Mouse (Mus musculus) left cerebral cortex, postnatal 36 days (tissue): ENCODE results near the gene Usp7. TPM values are rescaled to one million over a fixed set of nuclear protein-coding genes. Genes with fewer than 3 reads are reported as not detected.
"Not testable (repeated sequence)": the region's sequence is repeated elsewhere in the genome, so short reads cannot be mapped to it uniquely, and the experiment has no call there.

Experiments used
- DNase-seq, 2 experiments: peaks; one replicate each; pipeline ENCODE4 v3.0.0; 2021 to 2022; ENCODE audit warnings: low spot score in 2 of 2, mixed read lengths in 1 of 2
- intact Hi-C: fragments of 180-260 bp; cut with DNase I; formaldehyde crosslinking; loops from one replicate; pipeline ENCODE4 v1.15.1; 2025
- total RNA-seq, 2 experiments: library from RNA; stranded (reverse); gene quantifications; 2 replicates each; pipeline ENCODE4 v1.2.3; 2021

The Usp7 gene
- total RNA-seq, 2 experiments from 2014 or later: 134 to 175 TPM

DNA sequence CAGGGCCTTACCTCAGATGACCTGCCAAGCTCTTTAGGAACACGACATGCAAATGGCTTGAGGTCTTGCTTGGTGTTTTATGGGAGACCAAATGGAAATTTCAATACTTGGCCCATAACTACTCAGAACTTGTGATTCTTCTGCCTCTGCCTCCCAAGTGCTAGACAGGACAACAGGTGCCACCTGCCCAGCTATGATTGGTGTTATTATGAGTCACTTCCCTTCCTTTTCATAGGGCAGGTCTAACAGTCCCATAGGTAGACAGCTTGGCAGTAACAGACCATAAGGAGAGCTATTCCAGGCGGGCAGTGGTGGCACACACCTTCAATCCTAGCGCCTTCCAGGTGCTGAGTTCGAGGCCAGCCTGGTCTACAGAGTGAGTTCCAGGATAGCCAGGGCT lies 58.5 kb downstream of the Usp7 start:
- intact Hi-C loops: no loop called here
- DNase-seq: no peak

DNA sequence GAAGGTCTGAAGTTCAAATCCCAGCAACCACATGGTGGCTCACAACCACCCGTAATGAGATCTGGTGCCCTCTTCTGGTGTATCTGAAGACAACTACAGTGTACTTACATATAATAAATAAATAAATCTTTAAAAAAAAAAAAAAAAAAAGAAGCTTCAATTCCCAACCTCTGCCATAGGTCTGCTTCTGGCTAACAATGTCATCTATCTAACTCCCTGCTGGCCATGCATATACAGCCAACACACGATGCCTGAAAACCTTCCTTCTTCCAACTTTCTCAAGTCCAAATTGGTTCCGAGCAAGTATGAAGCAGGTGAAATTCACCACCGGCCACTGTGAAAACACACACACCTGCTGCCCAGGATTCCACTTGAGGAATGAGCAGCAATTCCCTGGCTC lies 59.7 kb downstream of the Usp7 start:
- intact Hi-C loops, DNase-seq: not testable (repeated sequence)

DNA sequence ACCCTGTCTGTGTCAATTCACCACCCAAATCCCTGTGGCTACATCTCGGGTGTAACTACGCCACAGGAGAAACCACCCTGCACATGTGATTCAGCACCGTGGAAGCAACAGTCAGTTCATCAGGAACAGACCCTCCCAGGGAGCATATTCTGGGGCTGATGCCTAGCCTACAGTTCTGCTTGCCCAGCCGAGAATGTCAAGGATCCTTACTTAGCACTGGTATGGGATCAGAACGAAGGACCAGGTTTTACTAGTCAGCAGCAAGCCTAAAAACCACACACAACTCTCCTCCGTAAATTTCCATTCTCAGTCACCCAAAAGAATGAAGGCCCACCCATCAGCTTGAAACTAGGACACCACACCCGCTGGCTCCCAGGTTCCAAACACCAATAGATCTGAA lies 60.5 kb downstream of the Usp7 start:
- DNase-seq: no peak
- intact Hi-C loops: no loop called here

DNA sequence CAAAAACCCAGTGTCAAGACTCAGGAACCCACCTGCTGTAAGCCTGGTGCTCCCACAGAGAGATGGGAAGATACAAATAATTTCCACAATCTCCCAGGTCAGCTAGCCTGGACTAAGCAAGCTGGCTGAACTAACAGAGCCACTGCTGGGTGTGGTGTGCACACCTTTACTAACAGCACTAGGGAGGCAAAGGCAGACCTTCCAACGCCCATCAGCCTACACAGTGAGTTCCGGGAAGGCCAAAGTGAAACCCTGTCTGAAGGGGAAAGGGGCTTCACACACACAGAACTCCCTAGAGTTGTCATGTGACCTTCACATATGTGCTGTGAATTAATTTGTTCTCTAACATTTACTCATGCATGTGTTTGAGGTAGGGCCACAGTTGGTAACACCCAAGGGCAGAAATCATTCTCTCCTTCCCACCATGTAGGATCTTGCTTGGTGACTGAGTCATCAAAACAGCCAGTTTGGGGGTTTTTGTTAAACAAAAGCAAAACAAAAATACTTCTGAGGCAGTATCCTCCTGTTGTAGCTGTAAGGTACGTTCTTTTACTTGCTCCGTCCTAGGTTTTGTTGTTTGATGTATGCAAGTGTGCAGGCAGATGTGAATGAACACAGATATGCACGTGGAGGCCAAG lies 63.9 kb downstream of the Usp7 start:
- intact Hi-C loops: no loop called here
- no peak for DNase-seq

- intact Hi-C loops: no loop called here
- DNase-seq: no peak
Measured at GRCm38 (mm10) chr16:8725807-8726206, 66.3 kb downstream of the Usp7 start.

- no peak for DNase-seq
- intact Hi-C loops: no loop called here
Measured at GRCm38 (mm10) chr16:8724031-8724430, 68.1 kb downstream of the Usp7 start.

- no peak for DNase-seq
- intact Hi-C loops: no loop called here
Measured at GRCm38 (mm10) chr16:8720447-8720846, 71.7 kb downstream of the Usp7 start.

- DNase-seq: no peak
- intact Hi-C loops: no loop called here
Measured at GRCm38 (mm10) chr16:8717744-8718143, 74.4 kb downstream of the Usp7 start.

DNA sequence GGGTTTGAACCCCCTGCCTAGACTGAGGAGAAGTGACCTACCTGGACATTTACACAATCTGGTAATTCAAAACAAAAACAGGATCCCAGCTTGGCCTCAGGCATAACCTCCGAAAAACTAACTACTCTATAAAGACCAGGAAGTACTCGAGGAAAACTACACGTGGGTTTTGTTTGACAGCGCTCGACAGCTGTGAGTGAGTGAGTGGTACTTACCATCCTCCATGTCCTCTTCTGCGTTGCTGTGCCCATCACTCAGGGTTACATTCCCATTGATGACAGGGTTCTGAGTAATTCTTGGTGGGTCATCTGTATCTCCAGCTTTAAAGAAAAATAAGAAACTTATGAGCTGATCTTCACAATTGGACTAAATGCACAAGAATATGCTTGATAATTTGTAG lies 75.8 kb downstream of the Usp7 start:
- no peak for DNase-seq
- intact Hi-C loops: no loop called here

DNA sequence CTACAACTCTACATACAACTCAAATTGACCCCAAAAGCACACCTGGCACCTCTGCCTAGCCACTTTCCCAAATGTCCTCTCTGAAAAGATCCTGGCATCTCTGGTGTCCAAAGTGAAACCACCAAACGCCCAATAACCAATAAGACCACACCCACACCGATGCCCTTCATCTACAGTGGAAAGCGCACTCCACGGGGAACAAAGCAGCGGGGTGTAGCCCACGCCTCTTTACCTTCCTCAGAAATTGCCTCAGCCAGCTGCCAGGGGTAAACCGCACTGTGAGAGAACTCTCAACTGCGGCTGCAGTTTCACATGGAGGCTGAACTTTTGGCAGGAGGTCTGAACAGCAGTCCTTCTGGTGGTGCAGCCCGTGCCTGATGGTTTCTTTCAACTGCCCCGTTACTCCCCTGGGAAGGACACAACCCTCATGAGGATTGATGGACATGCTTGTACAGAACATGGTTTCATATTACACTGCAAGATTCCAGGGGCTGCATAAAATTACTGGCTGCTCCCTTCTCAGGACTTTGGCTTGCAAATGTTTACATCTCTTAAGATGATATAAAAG lies 76.5 kb downstream of the Usp7 start:
- DNase-seq: no peak
- intact Hi-C loops: no loop called here

DNA sequence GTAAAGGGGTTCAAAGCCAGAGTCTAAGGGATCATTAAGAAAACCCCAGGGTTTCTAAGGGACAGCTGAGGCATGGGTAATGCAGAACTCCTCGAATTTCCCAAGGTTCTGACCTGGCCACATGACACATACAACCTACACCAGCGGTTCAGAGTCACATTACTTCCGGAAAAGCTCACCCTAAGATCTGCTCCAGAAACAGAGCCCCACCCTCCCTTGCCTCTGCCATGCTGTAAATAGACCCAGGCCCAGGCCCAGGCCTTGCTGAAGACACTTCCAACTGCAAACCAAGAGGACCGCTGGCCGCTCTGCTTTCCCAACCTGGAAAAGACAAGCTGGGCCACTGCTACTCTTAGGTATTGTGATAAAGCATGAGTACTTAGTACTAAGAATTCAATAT lies 77.3 kb downstream of the Usp7 start:
- intact Hi-C loops: no loop called here

GRCm38 (mm10) chr16:8711998-8712397 lies 80.1 kb downstream of the Usp7 start:
- intact Hi-C loops: no loop called here
- DNase-seq: no peak

More for the DNA sequence above, 77.3 kb downstream of the Usp7 start:
- no peak for DNase-seq

- intact Hi-C loops: loop anchor here (10.0 kb wide), 1 partner anchor 134 kb away; the partner anchor contains the start of gene 1810013L24Rik
Measured at GRCm38 (mm10) chr16:8700586-8700985, 91.5 kb downstream of the Usp7 start.

GRCm38 (mm10) chr16:8699556-8699955 lies 92.6 kb downstream of the Usp7 start:
- intact Hi-C loops: no loop called here
- no peak for DNase-seq

More at GRCm38 (mm10) chr16:8700586-8700985, 91.5 kb downstream of the Usp7 start:
- DNase-seq: no peak

- DNase-seq: no peak
- intact Hi-C loops: no loop called here
Measured at GRCm38 (mm10) chr16:8691206-8691605, 100.9 kb downstream of the Usp7 start.

DNA sequence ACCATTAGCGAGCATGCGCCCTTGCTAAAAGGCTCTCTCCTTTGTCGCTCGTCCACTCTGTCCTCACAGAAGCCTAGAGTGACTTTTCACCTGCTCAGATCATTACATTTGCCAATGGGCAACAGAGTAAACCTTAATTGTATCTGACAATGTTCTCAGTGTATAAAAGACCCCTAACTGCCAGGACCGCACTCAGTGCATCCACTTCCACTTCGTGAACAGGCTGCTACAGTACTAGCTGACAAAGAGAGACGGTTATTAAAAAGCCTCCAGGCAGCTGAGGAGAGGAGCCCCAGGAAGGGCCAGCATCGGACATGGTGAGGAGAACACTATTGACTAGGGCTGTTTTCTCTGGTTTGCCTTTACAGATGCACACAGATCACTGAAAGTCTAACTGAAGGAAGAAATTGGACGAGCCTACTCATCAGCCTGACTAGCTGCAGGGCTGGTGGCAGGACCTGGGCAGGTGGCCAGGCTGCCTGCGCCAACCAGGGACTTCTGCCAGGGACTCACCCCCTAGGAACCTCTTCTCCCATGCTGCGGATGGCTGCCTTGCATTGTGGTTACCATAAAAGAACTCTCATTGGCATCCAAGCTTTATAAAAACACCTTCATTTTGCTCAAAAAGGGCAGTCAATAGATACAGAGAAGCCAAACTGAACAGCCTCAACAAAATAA lies 102.0 kb downstream of the Usp7 start:
- intact Hi-C loops: no loop called here
- DNase-seq: peak in 1 of 2 experiments; percentile 46

DNA sequence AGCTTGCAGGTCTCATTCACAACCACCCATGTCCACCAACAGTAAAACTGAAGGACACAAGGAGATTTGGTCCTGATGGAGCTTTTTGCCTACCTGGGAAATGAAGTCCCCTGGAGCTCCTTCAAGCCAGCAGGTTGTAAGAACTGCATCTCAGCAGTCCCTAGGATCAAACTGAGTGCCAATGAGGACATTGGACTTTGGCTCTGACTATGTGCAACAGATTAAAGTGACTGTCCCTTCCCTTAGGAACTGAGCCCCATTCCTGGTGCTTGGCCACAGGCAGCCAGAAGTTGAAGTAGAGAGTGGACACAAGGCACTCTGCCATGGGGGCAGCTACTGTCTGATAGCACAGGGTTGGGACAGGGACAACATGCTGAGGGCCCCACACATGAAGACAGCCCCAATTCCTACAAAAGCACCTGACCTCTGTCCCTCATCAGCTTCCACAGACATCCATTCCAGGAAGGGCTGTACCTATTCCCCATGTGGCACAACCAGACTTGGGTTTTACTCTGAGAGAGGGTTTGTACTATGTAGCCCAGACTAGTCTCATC lies 104.5 kb downstream of the Usp7 start:
- intact Hi-C loops: loop anchor here (2.0 kb wide), 2 partner anchors 81 to 181 kb away; no protein-coding TSS in a partner anchor
- no peak for DNase-seq

- intact Hi-C loops: loop anchor here (2.0 kb wide), 2 partner anchors 82 to 182 kb away; no protein-coding TSS in a partner anchor
- DNase-seq: no peak
Measured at GRCm38 (mm10) chr16:8686871-8687535, 105.1 kb downstream of the Usp7 start.

DNA sequence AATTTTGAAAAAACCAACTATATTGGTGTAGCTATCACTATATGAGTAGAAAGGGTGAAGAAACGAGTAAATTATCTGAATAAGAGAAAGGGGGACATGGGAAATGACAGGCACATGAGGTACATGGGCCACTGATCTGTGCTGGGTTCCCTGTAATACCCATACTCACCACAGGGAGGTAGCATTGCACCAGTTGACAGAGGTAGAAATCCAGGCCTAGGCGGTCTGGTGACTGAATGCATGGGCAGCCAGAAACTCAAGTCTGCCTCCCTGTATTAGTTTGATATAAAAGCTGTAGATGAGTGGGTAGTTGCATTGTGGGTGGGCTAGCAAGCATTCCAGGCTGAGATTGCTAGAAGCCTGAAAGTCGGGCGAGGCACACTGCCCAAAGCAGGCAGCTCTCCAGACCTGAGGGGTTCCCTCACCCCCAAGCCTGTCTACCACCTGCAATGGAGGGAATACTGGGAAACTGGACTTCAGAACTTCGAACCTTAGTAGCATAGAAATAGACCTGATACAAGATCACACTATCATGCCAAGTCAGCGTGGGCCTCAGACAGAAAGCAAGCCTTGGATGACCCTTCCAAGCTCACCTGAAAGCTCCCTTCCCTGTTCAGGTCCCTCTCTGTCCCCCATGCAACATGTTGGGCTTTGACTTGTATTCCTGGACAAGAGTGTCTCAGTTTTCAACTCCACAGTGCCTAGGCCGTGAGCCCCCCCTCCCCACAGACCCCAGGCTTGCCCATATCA lies 105.8 kb downstream of the Usp7 start:
- DNase-seq: peak; percentile 62 to 82
- intact Hi-C loops: loop anchor here (2.0 kb wide), 2 partner anchors 83 to 183 kb away; no protein-coding TSS in a partner anchor
